Mouse (Mus musculus): ENCODE measurements at regions not wholly inside any gene's neighbourhood (a gene's known extent, or its start where the extent isn't known, plus 50 kb on each side); places are given as distances from the start of the nearest gene placed in this dataset.
A peak's percentile ranks its signal among the peaks of the same experiment; 100 is the strongest.

DNA sequence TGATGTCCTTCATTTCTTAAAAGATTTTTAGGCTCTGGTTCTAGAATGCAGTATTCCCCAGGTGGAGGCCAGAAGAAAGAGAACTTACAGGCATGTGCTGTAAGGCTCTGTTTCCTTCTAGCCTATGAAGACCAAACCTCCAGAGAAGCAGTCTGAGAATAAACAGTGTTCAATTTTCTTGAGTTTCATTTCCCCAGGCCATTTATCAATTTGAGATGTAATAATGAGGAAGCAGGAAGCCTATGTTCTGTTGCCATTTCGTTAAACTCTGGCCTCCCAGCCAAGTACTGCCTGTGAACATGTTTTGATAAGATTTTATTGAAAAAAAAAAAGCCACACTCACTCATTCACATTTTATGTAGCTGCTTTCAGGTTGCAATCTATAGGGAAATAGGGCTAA is 347.7 kb upstream of the Agtr1b start:
- TF ChIP-seq POLR2A (IDR thresholded peaks at IDR 0.05; ENCODE audit: extremely low read depth, insufficient read depth, low read length): no peak
- no peak for TF ChIP-seq CTCF (IDR thresholded peaks at IDR 0.05; ENCODE audit: extremely low read depth, insufficient read depth, low read length)
- Histone ChIP-seq H3K4me1 (ENCODE audit: control insufficient read depth, insufficient read depth, low read length) (no peaks in the 10 kb centered on the region), H3K4me3 (ENCODE audit: insufficient read depth, low read length) (no peak overlapping the region), H3K27ac (ENCODE audit: insufficient read depth, low read length) (no peak overlapping the region)

DNA sequence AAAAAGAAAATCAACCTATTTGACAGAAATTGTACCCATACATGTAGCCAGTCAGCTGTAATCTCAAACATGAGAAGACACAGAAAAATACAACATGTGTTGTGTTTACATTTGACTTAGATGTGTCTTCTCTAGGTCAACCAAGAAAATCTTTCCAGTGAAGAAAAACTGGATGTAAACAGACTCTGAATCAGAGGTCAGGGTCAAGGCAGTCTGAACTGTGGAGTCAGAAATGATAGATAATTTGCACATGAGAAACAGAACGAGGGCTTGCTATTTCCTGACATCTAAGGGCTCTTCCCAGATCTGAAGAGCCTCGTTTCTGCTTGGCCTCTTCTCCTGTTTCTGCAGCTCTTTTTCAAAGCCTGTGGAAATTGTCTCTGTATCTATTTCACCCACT is 342.7 kb upstream of the Agtr1b start:
- Histone ChIP-seq H3K4me3 (ENCODE audit: insufficient read depth, low read length) (no peak overlapping the region), H3K27ac (ENCODE audit: insufficient read depth, low read length) (no peak overlapping the region), H3K4me1 (ENCODE audit: control insufficient read depth, insufficient read depth, low read length) (no peaks in the 10 kb centered on the region)
- TF ChIP-seq CTCF (IDR thresholded peaks at IDR 0.05; ENCODE audit: extremely low read depth, insufficient read depth, low read length) (no peak), POLR2A (IDR thresholded peaks at IDR 0.05; ENCODE audit: extremely low read depth, insufficient read depth, low read length) (no peak)

DNA sequence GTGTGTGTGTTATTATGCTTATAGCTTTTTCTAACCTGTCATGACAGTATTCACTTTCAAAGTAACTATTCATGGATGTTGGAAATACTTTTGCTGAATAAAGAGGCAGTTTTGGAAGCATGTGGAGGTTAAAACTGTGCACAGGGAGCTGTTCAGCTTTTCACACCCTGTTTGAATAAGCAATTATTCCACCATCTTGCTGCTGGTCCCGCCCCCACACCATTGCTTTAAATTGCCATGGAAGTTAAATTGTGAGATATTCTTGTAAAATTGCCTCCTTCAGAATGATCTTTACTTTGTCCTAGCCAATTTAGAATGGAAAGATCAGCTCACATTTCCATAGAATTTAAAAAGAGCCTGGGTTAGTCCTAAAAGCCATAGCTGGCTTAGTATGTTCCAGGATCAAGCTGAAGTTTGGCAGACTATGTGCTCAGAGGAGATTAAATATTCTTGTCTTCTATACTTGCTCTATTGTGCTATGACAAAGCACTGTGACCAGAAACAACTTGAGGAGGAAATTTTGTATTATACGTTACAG is 328.4 kb upstream of the Agtr1b start:
- TF ChIP-seq CTCF (IDR thresholded peaks at IDR 0.05; ENCODE audit: extremely low read depth, insufficient read depth, low read length) (no peak), POLR2A (IDR thresholded peaks at IDR 0.05; ENCODE audit: extremely low read depth, insufficient read depth, low read length) (no peak)
- peak overlapping the region; percentile 59; the same call in 1 of the 2 replicates for H3K27ac ChIP-seq (ENCODE audit: insufficient read depth, low read length)
- H3K4me3 ChIP-seq (ENCODE audit: insufficient read depth, low read length): no peak overlapping the region

DNA sequence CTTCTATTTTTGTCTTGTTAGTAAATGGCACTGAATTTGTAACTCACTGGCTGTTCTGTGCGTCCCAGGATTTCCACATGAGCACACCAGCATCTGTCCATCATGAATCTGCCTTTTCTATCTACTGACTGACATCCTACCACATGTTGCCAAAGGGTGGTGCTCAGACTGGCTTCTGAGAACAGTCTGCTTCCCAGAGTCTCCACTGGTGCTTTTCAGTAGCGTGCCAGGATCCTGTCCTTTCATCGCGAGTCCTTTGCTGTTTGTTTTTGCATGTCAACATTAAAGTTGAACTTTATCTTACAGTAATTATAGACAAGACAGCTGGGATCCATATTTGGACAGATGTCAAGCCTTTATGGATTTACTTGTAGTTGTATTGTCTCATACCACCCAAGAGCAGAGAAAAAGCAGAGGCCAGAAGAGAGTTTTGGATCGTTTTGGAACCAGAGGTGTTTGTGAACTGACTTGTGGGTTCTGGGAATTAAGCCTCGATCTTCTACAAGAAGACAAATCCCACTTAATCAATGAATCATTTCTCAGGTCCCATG is 314.0 kb upstream of the Agtr1b start:
- no peak overlapping the region for H3K27ac ChIP-seq (ENCODE audit: insufficient read depth, low read length)
- no peaks in the 10 kb centered on the region for H3K4me1 ChIP-seq (ENCODE audit: control insufficient read depth, insufficient read depth, low read length)
- no peak for TF ChIP-seq CTCF (IDR thresholded peaks at IDR 0.05; ENCODE audit: extremely low read depth, insufficient read depth, low read length)
- no peak for TF ChIP-seq POLR2A (IDR thresholded peaks at IDR 0.05; ENCODE audit: extremely low read depth, insufficient read depth, low read length)

More for the DNA sequence above, 328.4 kb upstream of the Agtr1b start:
- H3K4me1 ChIP-seq (ENCODE audit: control insufficient read depth, insufficient read depth, low read length): 0 out of 2 replicates have a peak, but pooled peaks cover 1% of the 10 kb centered on the region

DNA sequence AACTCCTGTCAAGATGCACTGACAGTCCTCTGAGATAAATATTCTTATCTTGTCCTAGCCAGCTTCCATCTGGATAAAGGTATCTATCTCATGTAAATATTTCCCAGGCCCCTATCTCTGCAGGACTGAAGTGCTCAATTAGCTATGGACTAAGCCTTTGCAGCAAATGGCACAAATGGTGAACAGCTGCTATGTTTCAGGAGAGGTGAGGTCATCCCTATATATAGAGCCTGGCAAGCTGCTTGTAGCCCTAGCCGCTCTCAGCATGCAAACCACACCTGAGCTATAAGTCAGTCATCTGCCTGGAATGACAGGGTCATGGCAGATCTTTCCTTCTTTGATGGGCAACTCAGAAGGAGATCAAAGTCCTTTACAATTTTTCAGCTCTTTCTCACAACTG is 294.9 kb upstream of the Agtr1b start:
- no peak overlapping the region for H3K27ac ChIP-seq (ENCODE audit: insufficient read depth, low read length)
- H3K4me1 ChIP-seq (ENCODE audit: control insufficient read depth, insufficient read depth, low read length): no peaks in the 10 kb centered on the region

More for the DNA sequence above, 314.0 kb upstream of the Agtr1b start:
- no peak overlapping the region for H3K4me3 ChIP-seq (ENCODE audit: insufficient read depth, low read length)

DNA sequence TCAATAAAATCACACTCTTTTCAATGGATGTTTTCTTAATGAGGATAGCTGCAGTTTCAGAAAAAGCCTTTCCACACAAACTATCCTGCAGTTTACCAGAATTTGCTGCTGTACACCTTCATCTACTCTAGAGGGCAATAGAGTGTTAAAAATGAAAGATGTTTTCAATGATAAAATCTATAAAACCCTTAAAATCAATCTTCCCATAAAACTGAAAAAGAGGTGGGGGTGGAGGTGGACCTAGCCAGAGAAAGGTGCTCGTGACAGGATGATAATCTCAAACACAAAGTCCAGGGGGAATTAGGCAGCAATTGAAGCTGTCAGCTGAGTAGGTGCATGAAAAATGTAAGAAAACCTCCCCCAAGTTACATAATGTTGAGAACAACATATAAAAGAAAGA is 288.4 kb upstream of the Agtr1b start:
- TF ChIP-seq POLR2A (IDR thresholded peaks at IDR 0.05; ENCODE audit: extremely low read depth, insufficient read depth, low read length): no peak
- TF ChIP-seq CTCF (IDR thresholded peaks at IDR 0.05; ENCODE audit: extremely low read depth, insufficient read depth, low read length): 0 out of 2 replicates have a peak, but pooled peaks have one; percentile 11
- Histone ChIP-seq H3K4me1 (ENCODE audit: control insufficient read depth, insufficient read depth, low read length) (0 out of 2 replicates have a peak, but pooled peaks cover 1% of the 10 kb centered on the region), H3K4me3 (ENCODE audit: insufficient read depth, low read length) (no peak overlapping the region), H3K27ac (ENCODE audit: insufficient read depth, low read length) (no peak overlapping the region)

More for the DNA sequence above, 294.9 kb upstream of the Agtr1b start:
- TF ChIP-seq POLR2A (IDR thresholded peaks at IDR 0.05; ENCODE audit: extremely low read depth, insufficient read depth, low read length): no peak
- TF ChIP-seq CTCF (IDR thresholded peaks at IDR 0.05; ENCODE audit: extremely low read depth, insufficient read depth, low read length): no peak
- H3K4me3 ChIP-seq (ENCODE audit: insufficient read depth, low read length): no peak overlapping the region

Data from cortical plate, adult 2 months (tissue).